Mouse (Mus musculus) Muller cell, postnatal 12 days (primary cell): ENCODE results near the gene Zfp992.
"Not testable (repeated sequence)": the region's sequence is repeated elsewhere in the genome, so short reads cannot be mapped to it uniquely, and the experiment has no call there.

Experiments
- DNase-seq: peaks from one replicate; pipeline ENCODE4 v3.0.0-alpha.2; 2015; ENCODE audit errors: inconsistent ontology term

Zfp992 gene

DNA sequence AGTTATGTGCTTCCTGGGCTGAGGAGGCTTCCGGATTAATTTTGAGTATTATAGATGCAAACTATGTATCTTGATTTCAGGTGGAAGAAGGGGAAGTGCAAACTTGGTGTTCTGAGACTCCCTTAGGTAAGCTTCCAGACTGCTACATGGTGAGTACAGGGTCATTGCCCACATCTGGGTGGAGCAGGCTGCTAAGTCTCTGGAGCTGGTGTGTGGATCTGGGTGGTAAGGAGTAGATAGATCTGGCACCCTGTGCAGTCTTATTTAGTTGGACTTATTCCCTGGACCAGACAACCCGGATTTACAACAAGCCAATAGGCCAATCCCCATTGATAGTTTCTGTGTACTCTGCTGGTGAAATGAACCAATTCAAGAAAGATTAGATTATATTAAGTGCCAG, at the start of gene Zfp992:
Zfp992 (plus strand) TSS at position 74 of the 400 bp plus-strand sequence.
- not testable (repeated sequence) for DNase-seq

DNA sequence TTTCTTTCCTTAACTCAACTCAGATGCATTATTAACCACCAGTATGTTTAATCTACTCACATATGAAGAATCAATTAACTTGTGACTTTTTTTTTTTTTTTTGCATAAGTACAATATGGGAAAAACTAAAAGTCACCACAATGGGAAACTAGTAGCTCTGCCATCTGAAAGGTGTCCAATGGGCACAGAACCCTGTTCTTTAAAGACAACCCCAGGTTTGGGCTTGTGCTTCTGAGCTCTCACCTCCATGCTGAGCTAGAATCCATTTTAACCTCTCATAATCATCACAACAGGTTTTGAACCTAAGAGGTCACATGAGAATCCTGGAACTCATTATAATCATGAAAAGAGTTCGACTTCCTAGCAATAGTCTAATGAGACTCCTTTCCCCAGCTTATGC, 19.4 kb upstream of the Zfp992 start:
- not testable (repeated sequence) for DNase-seq

DNA sequence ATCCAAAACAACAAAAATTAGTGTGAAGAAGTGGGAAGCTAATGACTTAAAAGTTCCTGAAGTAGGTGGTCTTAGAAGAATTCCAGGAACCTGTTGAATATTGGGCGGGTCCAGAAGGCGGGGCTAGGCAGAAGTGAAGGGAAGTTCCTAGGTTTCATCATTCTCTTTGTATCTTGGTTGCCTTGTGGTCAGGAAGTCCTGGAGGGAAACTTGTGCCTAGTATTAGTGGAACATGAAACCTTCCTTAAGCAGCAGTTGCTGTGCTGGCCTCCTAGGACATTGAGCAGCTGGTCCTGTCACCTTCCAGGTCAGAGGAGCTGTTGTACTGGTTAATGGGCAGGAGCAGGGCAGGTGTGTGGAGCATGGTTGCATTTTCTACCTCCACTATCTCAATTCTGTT, 17.9 kb upstream of the Zfp992 start:
- not testable (repeated sequence) for DNase-seq

DNA sequence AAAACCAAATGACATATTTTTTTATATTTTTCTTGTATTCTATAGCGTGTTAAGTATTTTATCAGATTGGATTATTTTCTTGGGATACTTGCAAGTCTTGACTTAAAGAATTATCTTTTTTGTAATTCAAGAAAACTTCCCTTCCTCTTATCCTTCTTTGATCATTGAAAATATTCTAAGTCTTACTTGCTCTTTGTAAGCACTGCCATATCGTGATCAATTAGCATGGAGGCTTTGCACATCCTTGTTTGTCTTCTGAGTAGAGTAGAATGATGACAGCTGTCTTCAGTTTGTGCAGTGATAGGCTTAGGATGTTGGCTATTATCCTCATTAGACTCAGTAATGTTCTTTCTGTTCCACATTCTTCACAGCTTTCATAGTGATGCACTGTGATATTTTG, 13.3 kb upstream of the Zfp992 start:
- DNase-seq, result not testable (repeated sequence)

DNA sequence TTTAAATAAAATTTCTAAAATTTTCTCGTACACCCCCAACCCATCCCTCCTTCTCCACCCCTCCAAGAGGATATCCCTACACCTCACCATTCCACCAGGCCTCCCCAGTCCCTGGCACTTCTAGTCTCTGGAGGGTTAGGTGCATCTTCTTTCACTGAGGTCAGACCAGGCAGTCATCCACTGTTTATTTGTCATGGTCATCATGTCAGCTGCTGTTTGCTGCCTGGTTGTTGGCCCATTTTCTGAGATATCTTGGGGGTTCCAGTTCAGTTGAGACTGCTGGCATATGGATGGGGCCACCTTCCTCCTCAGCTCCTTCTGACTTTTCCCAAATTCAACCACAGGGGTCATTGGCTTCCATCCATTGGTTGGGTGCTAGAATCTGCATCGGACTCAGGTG, 11.6 kb upstream of the Zfp992 start:
- not testable (repeated sequence) for DNase-seq

DNA sequence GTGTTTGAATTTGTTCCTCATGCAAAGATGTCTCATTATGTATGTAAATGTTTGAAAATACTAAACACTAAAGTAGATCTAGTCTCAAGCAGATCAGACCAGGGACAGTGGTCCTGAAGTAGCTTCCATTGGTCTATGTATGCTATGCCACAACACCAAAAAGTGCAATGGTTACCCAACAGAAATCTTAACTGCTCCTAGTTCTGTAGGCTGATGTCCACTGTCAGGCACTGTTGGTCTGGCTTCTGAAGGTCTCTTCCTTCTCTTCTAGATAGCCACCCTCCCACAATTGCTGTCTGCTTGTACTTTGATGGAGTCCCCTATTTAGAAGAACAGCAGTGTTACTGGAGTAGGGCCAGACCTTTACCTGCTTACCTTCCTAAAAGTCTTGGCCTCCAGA, 4.5 kb upstream of the Zfp992 start:
- not testable (repeated sequence) for DNase-seq

DNA sequence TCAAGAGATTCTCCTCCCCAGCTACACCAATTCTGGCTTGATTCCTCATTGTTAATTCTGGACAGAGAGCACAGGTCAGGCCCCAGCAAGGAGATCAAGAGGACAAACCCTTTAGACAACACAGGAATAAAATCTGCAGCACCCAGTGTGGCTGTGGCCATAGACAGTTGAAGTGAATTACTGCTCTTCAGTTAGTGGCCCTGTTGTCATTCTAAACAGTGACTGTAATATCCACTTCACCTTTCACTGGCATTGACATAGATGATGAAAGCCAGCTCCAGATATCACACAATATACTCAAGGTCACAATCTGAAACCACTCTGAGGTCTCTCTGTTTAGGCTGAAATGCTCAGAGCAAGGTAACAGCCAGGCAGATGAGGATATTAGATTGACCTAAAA, 3.7 kb upstream of the Zfp992 start:
- DNase-seq, result not testable (repeated sequence)

DNA sequence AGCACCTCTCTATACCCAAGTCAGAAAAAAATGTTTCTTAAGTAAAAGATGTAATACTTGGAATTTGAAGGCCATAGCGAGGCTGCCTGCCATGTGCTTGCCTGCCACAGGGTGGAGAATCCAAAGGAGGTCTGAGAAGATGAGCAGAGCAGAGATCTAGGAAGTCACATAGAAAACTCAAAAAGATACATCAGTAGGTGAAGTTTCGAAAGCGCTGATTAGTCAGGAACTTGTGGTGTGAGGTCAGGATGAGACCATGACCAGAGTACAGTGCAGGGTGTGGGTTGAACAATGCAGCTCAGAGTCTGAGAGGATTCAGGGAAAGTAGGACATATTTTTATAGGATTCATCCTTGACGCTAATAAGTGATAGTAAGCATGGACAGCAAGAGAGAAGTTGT, 2.7 kb upstream of the Zfp992 start:
- DNase-seq, result not testable (repeated sequence)

DNA sequence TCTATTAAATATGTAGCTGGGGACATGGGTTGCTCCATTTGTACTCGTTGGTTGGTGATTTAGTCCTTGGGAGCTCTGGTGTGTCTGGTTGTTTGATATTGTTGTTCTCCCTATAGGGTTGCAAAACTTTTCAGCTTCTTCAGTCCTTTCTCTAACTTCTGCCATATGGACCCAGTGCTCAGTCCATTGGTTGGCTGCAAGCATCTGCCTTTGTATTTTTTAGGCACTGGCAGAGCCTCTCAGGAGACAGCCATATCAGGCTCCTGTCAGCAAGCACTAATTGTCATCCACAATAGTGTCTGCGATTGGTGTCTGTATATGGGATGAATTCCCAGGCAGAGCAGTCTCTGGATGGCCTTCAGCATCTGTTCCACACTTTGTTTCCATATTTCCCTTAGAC, 1.8 kb upstream of the Zfp992 start:
- not testable (repeated sequence) for DNase-seq

DNA sequence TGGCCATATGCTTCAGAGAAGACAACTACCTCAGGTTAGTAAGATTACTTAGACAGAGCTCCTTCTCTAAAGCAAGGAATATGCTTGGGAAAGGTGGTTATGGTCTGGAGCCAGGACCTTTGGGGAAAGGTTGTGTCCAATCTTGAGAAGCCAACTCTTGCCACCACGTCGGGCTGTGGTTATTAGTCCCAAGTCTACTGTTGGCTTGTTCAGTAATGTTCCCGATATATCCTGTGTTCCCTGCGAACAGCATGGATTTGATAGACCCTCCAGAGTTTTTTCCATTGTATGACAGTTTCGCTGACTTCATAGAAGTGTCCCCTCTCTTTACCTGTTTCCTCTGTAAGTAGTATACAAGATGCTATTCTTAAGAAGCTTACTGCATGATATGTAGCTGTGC, 888 bp downstream of the Zfp992 start:
- not testable (repeated sequence) for DNase-seq

DNA sequence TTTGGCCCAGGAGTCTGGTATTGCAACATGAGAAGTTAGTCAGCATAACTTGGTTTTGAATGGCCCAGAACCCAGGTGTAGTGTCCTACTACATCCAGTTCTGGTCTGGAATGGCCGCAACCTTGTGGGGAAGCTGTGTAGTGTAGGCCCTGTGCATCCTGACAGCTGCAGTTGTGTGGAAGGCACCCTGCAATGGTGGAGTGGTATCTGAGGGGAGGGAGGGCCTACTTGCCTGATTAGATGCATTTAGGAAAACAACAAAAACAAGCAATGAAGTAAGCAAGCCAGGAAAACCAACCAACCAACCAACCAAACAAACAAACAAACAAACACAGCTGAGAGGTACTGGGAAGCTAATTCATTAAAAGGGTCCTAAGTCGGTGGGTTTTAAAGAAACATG, 3.8 kb downstream of the Zfp992 start:
- DNase-seq, result not testable (repeated sequence)

DNA sequence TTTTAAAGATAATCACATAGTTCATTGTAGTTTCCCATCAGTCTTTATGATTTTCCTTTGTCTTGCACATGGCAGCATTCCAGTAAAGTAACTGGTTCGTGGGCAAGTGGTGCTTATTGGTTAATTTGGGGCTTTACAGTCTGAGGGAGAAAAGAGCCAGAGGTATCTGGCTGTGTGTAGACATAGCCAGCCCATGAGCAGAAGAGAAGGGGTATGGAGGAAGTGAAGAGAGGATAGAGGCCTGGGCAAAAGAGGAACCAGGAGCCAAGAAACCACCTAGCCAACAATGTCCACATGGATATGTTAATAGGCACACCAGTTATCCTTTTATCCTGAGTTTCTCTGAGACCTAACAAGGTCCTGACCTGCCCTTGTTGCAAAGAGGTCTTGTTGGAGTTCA, 5.3 kb downstream of the Zfp992 start:
- DNase-seq, result not testable (repeated sequence)

DNA sequence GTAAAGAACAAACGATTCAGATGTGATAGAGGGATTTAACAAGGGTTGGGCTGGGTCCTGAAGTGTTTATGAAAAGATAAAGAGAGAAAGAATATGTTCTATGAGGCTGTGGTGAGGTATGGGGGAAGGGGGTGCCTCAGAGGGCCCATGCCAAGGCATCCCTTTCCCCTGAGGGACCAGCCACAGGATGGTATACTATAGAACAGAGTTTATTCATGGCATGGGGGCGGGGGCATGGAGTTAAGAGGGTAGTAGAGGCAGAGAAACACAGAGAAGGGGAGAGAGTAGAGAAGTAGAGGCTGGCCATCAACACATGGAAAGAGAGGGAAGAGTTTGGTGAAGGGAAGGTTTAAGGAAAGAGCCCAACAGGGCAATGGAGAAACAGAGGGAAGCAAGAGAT, 6.1 kb downstream of the Zfp992 start:
- no peak for DNase-seq

DNA sequence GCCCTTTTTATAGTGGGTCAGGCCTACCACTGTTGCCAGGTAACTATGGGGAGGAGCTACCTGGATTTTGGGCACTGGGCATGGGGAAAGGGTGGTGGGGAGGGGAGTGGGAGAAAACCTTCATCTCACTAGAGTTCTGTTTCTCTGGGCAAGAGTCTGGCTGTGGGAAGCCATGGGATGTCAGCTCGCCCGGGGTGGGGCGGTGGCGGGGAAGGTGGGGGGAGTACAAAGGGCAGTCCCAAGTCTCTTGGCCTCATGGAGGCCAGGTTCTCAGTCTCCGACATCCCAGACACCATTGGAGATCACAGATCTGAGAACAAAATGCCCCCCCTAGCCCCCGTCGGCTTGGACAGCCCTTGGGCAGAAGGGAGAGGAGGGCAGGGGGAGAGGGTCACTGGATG, 6.5 kb downstream of the Zfp992 start:
- DNase-seq, result no peak

DNA sequence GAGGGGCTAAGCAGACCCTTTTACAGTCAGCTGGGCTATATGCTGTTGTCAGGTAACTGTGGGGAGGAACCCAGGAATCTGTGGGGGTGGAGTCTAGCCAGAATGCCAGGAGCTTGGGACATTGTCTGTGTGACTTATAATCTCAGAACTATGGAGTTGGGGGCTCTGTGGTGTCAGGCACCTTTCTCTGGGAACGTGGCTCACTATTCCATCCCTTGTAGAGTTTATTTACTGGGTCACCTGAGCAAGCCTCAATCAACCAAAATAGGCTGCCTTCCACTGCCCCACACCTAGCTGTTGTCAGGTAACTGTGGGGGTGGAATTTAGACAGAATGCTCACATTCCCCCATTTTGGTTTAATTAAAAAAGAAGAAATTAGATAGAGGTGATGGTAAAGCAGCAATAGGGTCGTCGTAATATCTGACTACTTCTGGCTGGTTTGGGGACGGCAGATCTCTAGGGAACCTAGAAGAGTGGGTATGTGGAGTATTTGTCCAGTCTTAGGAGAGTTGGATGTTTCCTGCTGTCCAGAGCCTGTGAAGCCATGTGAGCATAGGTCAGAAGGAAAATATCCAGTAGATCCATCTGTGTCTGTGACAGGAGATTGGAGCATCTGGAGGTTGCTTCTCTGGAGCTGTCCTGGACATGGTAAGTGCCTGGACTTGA, 7.4 kb downstream of the Zfp992 start:
- no peak for DNase-seq

DNA sequence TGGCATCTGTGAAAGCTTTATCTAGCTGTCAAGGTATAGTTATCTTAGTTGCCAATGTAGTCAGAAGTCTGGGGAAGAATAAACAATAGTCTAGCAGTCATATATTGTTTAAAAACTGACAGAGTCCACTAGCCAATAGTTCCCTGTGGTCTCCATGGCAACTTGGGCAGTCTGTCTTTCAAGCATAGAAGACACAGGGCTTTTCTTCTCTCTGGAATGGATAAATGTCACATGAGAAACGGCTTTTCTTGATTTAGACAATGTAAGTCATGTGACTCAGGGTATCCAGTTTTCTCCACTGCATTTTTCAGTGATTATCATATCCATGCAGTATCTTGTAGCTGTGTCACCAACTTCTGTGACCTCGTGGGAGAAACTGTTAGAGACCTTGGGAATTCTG, 8.3 kb downstream of the Zfp992 start:
- DNase-seq, result no peak

DNA sequence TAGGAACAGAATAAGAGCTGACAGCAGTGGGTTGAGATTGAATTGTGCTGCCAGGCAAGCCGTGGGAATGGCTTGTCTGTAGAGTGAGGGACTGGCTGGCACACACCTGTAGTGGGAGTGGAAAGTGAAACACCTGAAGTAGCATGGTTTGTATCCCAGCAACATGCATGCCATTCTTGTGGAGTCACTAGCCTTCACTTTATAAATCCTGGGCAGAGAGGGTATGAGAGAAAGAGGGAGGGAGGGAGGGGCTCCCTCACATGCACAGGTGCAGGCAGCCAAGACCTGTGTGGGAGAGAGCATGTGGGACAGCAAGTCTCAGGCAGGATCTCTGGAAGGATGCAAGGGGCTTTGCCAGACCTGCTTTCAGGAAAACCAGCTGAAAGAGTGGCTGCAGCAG, 8.9 kb downstream of the Zfp992 start:
- DNase-seq, result no peak

DNA sequence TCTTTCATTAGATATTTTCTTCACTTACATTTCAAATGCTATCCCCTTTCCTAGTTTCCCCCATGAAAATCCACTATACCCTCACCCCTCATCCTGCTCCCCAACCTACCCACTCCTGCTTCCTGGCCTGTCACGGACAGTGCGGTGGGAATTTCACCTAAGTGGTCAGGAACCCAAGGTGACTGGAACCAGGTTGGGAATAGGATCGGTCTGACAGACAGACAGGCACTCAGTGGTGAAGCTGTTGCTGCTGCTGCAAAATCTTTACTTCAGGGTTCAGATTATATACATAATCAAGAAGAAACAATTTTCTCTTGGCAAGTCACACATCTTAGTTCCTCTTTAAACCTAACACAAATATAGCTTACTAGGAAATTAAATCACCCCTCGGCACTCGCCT, 11.0 kb downstream of the Zfp992 start:
- DNase-seq, result not testable (repeated sequence)

DNA sequence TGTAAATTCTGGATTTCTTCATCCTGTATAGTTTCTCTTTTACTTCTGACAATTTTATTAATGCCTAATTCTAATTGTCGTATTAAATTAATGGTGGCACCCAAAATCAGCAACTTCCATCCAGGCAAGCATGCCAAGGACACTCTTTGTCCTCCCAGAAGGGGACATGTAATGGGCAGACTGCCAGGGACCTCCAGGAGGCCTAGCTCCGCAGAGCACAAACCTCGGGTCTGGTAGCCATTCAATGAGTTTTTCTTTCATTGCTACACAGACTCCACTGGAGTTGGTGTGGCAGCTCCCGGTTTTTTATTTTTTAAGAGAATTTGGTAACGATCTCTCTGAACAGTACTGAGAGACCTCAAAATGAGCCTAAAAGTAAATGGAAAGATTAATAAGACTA, 11.9 kb downstream of the Zfp992 start:
- DNase-seq, result not testable (repeated sequence)

DNA sequence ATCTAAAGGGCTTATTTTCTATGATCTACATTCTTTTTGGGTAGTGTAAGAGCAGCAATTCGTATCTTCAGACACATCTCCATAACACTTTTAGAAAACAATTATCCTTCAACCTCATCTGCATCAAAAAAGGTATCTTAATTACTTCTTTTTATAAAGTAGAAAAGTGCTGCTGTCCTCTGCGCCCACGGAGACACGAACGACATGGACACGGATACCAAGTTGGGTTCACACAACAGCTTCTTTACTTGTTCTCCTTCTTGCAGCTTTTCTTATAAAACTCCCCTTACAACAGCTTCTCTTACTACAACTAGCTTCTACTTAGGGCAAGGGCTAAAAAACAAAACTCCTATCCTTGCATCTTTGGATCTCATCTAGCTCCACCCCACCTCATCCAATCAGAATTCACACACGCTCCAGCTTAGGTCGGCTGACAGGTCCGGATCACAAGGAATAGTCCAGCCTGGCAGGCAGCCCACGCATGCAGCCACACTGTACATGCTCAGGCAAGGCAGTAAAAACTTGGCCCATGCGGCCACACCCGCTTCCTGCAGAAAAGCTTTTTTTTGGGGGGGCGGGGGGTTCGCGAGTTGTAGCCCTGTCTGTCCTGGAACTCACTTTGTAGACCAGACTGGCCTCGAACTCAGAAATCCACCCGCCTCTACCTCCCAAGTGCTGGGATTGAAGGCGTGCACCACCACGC, 15.0 kb downstream of the Zfp992 start:
- DNase-seq, result not testable (repeated sequence)

DNA sequence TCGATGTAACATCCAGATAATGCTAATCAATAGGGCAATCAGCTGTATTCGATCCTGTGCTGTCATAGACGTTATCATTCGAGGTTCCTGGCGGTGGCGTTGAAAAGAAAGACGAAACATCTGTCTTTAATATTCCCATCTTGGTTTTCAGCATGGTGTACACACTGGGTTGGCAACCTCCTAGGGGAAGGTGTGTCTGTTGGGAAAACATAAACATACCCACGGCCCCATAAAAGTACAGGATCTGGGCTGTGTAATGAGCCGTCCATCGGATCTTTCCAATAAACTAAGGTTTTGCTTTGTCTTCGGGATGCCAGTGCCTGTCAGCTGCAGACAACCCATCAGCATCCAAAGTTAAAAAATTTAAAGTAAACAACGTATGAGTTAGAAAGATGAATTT, 21.2 kb downstream of the Zfp992 start:
- not testable (repeated sequence) for DNase-seq

DNA sequence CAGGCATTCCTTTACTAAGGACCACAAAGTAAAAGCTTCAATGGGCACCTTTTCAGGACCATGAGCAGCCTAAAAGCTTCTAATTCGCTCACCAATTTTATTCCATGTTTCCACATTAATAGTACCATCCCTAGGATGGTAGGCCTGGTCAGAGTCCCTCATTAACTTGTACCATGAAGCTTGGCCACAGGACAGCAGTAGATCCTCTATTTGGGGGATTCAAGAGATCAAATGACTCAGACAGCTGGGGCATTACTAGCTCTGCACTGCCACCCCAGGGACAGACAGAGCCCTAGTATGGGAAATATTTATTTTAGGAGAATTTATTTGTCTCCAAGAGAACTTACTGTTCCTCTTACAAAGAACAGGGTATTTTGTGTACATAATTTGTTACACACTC, 25.4 kb downstream of the Zfp992 start:
- not testable (repeated sequence) for DNase-seq
